Mouse (Mus musculus) G1E (cell line): ENCODE data around the gene Col4a1.

Experiments
- CTCF ChIP-seq: IDR thresholded peaks from 2 replicates; pipeline ENCODE4 v1.5.1; 2012; ENCODE audit warnings: low read depth, low read length, inconsistent platforms, mixed read lengths
- GATA2 ChIP-seq: IDR thresholded peaks from 2 replicates; pipeline ENCODE4 v1.6.1; 2012; ENCODE audit warnings: low read depth, low read length, inconsistent platforms, borderline replicate concordance

DNA sequence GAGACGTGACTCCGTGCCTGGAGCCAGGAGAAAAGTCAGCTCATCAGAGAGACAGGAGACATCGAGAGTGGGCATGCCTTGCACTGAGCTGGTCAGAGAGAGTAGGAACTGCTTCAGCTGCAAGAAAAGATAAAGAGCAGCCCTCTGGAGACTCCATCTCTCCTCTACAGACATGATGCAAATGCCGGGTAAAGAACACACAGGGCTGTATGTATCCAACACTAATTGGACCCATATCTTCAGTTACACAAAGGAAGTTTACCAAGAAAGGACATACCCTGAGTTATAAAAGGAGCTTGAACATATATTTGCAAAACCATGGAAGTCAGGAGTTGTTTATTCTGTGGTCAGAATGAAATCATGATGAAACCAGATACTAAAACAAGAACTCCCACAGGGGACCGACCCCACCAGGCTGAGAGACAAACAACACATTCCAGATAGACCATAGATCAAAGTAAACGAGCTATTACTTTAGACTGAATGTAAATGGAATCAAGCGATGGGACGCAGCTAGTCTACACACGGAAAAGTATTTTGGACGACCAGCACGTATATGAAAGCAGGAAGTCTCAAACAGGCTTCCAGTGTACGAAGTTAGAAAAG is 119.8 kb downstream of the Col4a1 start:
- TF ChIP-seq CTCF: no peak
- TF ChIP-seq GATA2: no peak
